Mouse (Mus musculus): ENCODE data around the gene Prpf40a. TPM values are rescaled to one million over a fixed set of nuclear protein-coding genes. Genes with fewer than 3 reads are reported as not detected.

Prpf40a gene
- polyA plus RNA-seq, 1 experiment: 21.3 TPM

DNA sequence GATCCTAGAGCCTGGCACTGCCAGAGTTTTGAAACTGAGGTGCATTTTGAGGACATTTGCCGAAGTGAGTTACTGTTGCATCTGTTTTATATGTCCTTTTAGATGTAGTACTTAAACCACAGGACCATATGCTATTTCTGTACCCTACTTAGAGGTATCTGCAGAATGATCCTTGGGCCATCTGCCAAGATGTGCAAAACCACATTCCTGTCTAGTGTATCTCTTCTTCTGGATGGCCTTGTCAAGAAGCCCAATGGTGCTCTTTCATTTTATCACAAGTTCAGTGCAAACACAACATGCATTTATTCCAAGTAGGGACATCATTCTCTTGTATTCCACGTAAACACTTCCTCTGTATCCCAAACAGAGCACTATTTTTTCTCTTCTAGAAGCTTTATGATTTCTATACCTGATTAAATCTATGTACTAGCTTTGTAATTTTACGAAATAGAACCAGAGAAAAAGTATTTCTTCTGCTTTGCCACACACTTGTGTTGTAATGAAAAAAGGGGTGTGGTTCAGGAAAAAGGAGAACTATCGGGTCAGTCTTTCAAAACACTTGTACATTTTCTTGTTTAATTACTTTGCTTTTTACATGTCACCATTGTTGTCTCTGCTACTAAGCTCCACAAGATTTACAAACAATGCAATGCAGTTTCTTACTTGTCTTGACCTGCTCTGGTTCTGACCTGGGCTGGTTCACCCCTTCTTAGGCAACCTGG lies 9.2 kb upstream of the Prpf40a start:
- Histone ChIP-seq H3K79me2 (ENCODE audit: control insufficient read depth, insufficient read depth) (peaks cover 39% of the 10 kb centered on the region), H3K27me3 (ENCODE audit: control insufficient read depth, insufficient read depth, insufficient read length) (no peaks in the 10 kb centered on the region), H3ac (ENCODE audit: control insufficient read depth, insufficient read length, low read depth) (no peak overlapping the region), H3K36me3 (ENCODE audit: control insufficient read depth, insufficient read depth) (peaks cover 58% of the 10 kb centered on the region), H3K4me3 (ENCODE audit: insufficient read depth, poor library complexity, severe bottlenecking) (no peak overlapping the region), H3K79me3 (ENCODE audit: low read depth) (peaks cover 15% of the 10 kb centered on the region)
- TF ChIP-seq MYOD1 (IDR thresholded peaks at IDR 0.05; ENCODE audit: control insufficient read depth, insufficient read length, low read depth): no peak
- TF ChIP-seq CTCF (IDR thresholded peaks at IDR 0.05; ENCODE audit: control insufficient read depth, insufficient read depth, insufficient read length): no peak

DNA sequence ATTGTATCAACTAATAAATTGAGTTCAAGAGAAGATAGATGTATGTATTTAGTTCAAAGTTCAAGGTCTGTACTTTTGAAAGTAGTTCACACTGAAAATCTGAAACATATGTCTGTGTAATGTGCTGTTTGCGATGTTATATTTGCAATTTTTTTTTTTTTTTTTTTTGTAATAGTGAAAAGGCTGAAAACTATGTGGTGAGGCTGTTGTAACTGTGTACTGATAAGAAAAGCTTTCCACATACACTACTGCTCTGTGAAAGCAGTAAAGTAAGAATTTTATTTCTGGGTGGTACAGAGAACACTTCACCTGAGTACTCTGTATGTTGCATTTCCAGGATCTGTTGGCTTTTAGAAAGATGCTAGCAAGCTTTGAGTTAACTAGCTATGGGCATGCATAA lies 8.1 kb upstream of the Prpf40a start:
- Histone ChIP-seq H3K27me3 (ENCODE audit: control insufficient read depth, insufficient read depth, insufficient read length) (no peaks in the 10 kb centered on the region), H3K79me3 (ENCODE audit: low read depth) (peaks cover 11% of the 10 kb centered on the region), H3K36me3 (ENCODE audit: control insufficient read depth, insufficient read depth) (peaks cover 70% of the 10 kb centered on the region), H3K4me3 (ENCODE audit: insufficient read depth, poor library complexity, severe bottlenecking) (no peak overlapping the region), H3K79me2 (ENCODE audit: control insufficient read depth, insufficient read depth) (peaks cover 44% of the 10 kb centered on the region), H3ac (ENCODE audit: control insufficient read depth, insufficient read length, low read depth) (no peak overlapping the region)
- TF ChIP-seq MYOG (IDR thresholded peaks at IDR 0.05; ENCODE audit: control insufficient read depth, extremely low read depth, insufficient read length) (no peak), USF1 (IDR thresholded peaks at IDR 0.05; ENCODE audit: low read depth) (no peak), CTCF (IDR thresholded peaks at IDR 0.05; ENCODE audit: control insufficient read depth, insufficient read depth, insufficient read length) (no peak), MAX (IDR thresholded peaks at IDR 0.05) (no peak), FOSL1 (IDR thresholded peaks at IDR 0.05; ENCODE audit: insufficient read depth, low read length, poor library complexity, severe bottlenecking) (no peak), CEBPB (IDR thresholded peaks at IDR 0.05; ENCODE audit: low read depth) (no peak), MYOD1 (IDR thresholded peaks at IDR 0.05; ENCODE audit: control insufficient read depth, insufficient read length, low read depth) (no peak)

DNA sequence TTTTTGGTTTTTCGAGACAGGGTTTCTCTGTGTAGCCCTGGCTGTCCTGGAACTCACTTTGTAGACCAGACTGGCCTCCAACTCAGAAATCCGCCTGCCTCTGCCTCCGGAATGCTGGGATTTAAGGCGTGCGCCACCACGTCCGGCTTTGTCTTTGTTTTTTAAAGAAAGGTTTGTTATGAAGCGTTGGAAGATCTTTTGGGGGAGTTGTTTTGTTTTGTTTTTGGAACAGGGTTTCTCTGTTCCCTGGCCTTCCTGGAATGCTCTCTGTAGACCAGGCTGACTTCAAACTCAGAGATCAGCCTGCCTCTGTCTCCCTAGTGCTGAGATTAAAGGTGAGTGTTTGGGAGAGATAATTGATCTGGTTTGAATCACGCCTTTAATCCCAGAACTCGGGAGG lies 5.3 kb upstream of the Prpf40a start:
- Histone ChIP-seq H3K4me3 (ENCODE audit: insufficient read depth, poor library complexity, severe bottlenecking) (no peak overlapping the region), H3K27me3 (ENCODE audit: control insufficient read depth, insufficient read depth, insufficient read length) (no peaks in the 10 kb centered on the region), H3K79me3 (ENCODE audit: low read depth) (peaks cover 23% of the 10 kb centered on the region), H3K36me3 (ENCODE audit: control insufficient read depth, insufficient read depth) (peaks cover 53% of the 10 kb centered on the region), H3ac (ENCODE audit: control insufficient read depth, insufficient read length, low read depth) (no peak overlapping the region), H3K79me2 (ENCODE audit: control insufficient read depth, insufficient read depth) (peaks cover 66% of the 10 kb centered on the region)
- no peak for TF ChIP-seq FOSL1 (IDR thresholded peaks at IDR 0.05; ENCODE audit: insufficient read depth, low read length, poor library complexity, severe bottlenecking)
- TF ChIP-seq CEBPB (IDR thresholded peaks at IDR 0.05; ENCODE audit: low read depth): no peak
- TF ChIP-seq MAX (IDR thresholded peaks at IDR 0.05): no peak
- TF ChIP-seq MYOD1 (IDR thresholded peaks at IDR 0.05; ENCODE audit: control insufficient read depth, insufficient read length, low read depth): no peak

DNA sequence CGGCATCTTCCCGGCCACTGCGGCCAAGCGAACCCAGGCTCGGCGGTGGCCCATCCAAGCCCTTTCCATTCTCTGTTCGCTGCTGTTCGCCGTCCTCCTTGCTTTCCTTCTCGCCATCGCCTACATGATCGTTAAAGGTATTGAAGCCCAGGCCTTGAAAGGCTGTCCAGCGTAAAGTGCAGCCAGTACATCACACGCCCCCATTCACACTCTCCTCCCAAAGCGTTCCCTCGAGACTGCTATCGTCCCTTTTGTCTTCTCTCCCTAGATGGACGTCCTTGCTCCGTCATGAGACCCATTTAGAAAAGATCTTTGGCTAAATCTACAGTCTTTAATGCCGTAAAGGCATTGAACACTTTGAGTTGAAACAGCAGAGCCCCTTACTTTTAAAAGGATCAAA lies 1.3 kb upstream of the Prpf40a start:
- H3K27me3 ChIP-seq (ENCODE audit: control insufficient read depth, insufficient read depth, insufficient read length): no peaks in the 10 kb centered on the region
- H3K36me3 ChIP-seq (ENCODE audit: control insufficient read depth, insufficient read depth): peaks cover 57% of the 10 kb centered on the region
- H3K79me3 ChIP-seq (ENCODE audit: low read depth): peaks cover 54% of the 10 kb centered on the region
- TF ChIP-seq USF1 (IDR thresholded peaks at IDR 0.05; ENCODE audit: low read depth) (no peak), CTCF (IDR thresholded peaks at IDR 0.05; ENCODE audit: control insufficient read depth, insufficient read depth, insufficient read length) (no peak), FOSL1 (IDR thresholded peaks at IDR 0.05; ENCODE audit: insufficient read depth, low read length, poor library complexity, severe bottlenecking) (no peak), CEBPB (IDR thresholded peaks at IDR 0.05; ENCODE audit: low read depth) (no peak), MAX (IDR thresholded peaks at IDR 0.05) (no peak), MYOD1 (IDR thresholded peaks at IDR 0.05; ENCODE audit: control insufficient read depth, insufficient read length, low read depth) (no peak), MYOG (IDR thresholded peaks at IDR 0.05; ENCODE audit: control insufficient read depth, extremely low read depth, insufficient read length) (no peak)
- peaks cover 83% of the 10 kb centered on the region for H3K79me2 ChIP-seq (ENCODE audit: control insufficient read depth, insufficient read depth)
- H3ac ChIP-seq (ENCODE audit: control insufficient read depth, insufficient read length, low read depth): peak overlapping the region; percentile 100
- peak overlapping the region; percentile 97 for H3K4me3 ChIP-seq (ENCODE audit: insufficient read depth, poor library complexity, severe bottlenecking)

DNA sequence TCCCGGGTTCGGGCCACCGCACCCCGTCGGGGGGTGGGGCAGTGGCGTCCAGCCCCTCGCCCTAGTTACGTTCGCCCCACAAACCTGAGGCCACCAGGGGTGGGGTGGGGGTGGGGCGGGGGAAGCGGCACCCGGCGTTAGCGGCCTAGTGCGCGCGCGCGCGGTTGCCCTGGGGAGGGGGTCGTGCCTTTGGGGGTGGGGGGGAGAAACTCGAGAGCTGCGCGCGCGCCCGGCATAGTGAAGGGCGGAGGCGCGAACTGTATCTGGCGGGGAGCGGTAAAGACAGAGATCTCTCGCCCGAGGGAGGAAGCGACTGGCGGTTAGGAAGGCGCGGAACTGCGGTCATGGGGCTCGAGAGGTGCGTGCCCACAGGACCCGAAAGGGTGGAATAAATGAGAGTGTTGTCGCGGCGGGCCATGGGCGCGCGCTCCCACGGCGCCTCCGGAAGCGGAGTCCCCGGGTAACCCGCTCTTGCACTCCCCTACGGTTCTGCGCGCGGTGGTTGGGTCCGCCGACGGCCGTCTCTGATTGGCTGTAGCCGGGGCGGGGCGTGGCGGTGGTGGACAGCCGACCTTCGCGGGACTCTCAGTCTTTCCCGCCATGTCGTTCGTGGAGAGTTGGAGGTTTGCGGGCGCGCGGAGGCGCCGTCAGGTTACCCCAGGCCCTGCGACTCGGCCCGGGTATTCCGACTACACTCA lies 588 bp upstream of the Prpf40a start, which contains the start of gene Arl6ip6:
Gene Arl6ip6, plus strand, starts transcription at position 204 of the 698 bp plus-strand sequence.
- Histone ChIP-seq H3K27me3 (ENCODE audit: control insufficient read depth, insufficient read depth, insufficient read length) (no peaks in the 10 kb centered on the region), H3K36me3 (ENCODE audit: control insufficient read depth, insufficient read depth) (peaks cover 57% of the 10 kb centered on the region), H3ac (ENCODE audit: control insufficient read depth, insufficient read length, low read depth) (peak within 1 kb of the TSS; percentile 100), H3K79me2 (ENCODE audit: control insufficient read depth, insufficient read depth) (peaks cover 86% of the 10 kb centered on the region), H3K79me3 (ENCODE audit: low read depth) (peaks cover 59% of the 10 kb centered on the region), H3K4me3 (ENCODE audit: insufficient read depth, poor library complexity, severe bottlenecking) (peak within 1 kb of the TSS; percentile 97)
- TF ChIP-seq FOSL1 (IDR thresholded peaks at IDR 0.05; ENCODE audit: insufficient read depth, low read length, poor library complexity, severe bottlenecking) (no peak), MAX (IDR thresholded peaks at IDR 0.05) (peak; percentile 27), MYOG (IDR thresholded peaks at IDR 0.05; ENCODE audit: control insufficient read depth, extremely low read depth, insufficient read length) (no peak), CTCF (IDR thresholded peaks at IDR 0.05; ENCODE audit: control insufficient read depth, insufficient read depth, insufficient read length) (no peak), CEBPB (IDR thresholded peaks at IDR 0.05; ENCODE audit: low read depth) (no peak)

Measured in C2C12 (cell line).